Mouse (Mus musculus) neutrophil, adult 59 days (primary cell): ENCODE measurements around the gene Ripply3. TPM values are rescaled to one million over a fixed set of nuclear protein-coding genes. Genes with fewer than 3 reads are reported as not detected.

Experiments
- total RNA-seq, 2 experiments: library from RNA; stranded (reverse); gene quantifications; 1 replicate in 1 of 2; 2 replicates in 1 of 2; pipeline ENCODE4 v1.2.4; 2023

The Ripply3 gene
- total RNA-seq: not detected

DNA sequence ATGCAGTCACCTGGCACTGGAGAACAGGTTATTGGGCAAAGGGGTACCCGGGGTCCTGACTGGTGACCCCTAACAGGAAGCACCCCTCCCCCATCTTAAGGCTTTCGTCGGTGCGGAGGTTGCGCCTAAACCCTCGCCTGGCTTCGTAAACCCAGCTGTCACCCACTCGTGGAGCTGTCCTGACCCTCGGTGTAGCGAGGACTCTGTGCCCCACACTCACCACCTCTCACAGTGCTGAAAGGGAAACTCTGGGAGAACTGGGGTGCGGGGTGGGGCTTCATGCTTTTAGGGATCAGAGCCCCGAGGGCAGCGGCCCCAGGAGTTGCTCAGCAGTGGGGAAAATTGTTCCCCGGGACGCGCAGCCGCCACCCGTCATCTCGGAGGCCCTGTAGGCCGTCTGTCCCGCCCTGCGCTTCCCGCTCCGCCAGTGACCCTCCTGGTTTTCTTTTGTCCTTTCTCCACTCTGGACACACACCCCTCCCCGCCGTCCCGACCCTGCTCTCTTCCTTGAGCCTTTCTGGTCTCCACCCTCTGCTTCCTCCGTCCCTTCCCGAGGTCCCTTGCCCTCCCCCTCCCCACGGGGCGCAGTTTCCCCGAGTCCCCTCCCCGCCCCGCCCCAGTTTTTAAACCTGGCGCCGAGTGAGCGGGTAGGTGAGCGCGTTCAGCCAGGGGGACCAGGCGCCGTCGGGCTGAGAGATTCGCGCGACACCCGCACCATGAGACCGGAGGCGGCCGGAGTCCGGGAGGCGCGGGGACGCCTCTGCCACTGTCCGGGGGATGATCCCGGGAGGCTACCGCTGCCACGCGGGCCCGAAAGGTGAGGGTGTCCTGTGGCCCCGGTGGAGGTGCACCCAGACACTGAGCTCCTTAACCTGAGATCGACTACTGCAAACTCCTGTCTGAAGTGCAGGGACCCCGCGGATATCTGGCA, at the start of gene Ripply3:
Gene Ripply3, plus strand, starts transcription at position 640 of the 931 bp plus-strand sequence.

GRCm38 (mm10) chr16:94313229-94314030, 14.8 kb upstream of the Ripply3 start, which contains the start of gene Hlcs:
TSS of gene Hlcs (minus strand) at chr16:94313571.

DNA sequence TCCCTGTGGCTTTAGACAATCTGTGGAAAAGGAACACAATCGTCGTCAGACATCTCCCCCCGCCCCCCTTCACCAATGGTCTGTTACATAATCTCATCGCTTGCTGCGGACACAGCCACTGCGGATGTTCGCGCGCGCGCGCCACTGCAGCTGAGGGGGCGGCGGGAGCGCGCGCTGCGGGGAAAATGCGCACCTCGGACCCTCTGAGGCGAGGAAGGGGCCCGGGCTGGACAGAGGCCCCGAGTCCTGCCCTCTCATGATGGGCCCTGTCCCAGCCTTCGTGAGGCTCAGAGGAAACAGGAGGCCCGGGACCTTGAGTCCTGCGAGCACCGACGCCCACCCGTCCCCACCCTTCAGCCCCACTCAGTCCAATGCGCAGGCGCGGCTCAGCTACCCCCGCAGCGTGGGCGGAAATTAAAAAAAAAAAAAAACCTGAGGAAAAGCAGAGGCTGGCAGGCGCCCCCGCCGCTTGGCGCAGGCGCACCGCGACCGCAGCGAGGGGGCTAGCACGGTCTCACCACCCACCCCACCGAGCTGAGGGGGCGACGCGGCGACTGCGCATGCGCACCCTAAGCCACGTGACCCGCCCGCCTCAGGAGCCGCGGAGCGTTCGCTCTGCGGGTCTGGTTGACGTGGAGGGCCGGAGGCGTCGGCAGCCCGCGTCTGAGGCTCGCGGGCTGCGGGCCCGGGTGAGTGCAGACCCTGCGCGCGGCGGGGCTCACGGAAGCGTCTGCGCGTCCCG, 42.1 kb downstream of the Ripply3 start, which contains the start of gene Ttc3:
Gene Ttc3, plus strand, starts transcription at position 446 of the 742 bp plus-strand sequence.

GRCm38 (mm10) chr16:94371301-94371931, 43.2 kb downstream of the Ripply3 start, which contains the start of gene Pigp:
TSS of gene Pigp (minus strand) at chr16:94371842.

Other genes starting within 250 kb of the Ripply3 start
- gene Sim2, start 243.5 kb upstream of the Ripply3 start, total RNA-seq: not detected
- 10 to 100 TPM; 19.4 to 29.5 TPM for gene Hlcs, start 14.8 kb upstream of the Ripply3 start, total RNA-seq
- gene Ttc3, start 42.2 kb downstream of the Ripply3 start, total RNA-seq: 10 to 100 TPM; 18.3 to 22.9 TPM
- 10 to 100 TPM in 1 of 2 experiments, 1 to 10 TPM in 1; 8.1 to 11.0 TPM for gene Pigp, start 43.4 kb downstream of the Ripply3 start, total RNA-seq
- gene Vps26c, start 198.4 kb downstream of the Ripply3 start, total RNA-seq: 10 to 100 TPM; 41.7 to 54.3 TPM
- gene Dyrk1a, start 241.6 kb downstream of the Ripply3 start, total RNA-seq: 10 to 100 TPM; 77.3 to 79.2 TPM